Mouse (Mus musculus): Measurements from ENCODE around the gene Prkar1a. TPM values are rescaled to one million over a fixed set of nuclear protein-coding genes. Genes with fewer than 3 reads are reported as not detected.
"Not testable (repeated sequence)": the region's sequence is repeated elsewhere in the genome, so short reads cannot be mapped to it uniquely, and the experiment has no call there.

The Prkar1a gene
- polyA plus RNA-seq, 1 experiment from 2014 or later, result 485 TPM

- Histone ChIP-seq H3K36me3 (ENCODE audit: control insufficient read depth, insufficient read depth) (peaks cover 26% of the 10 kb centered on the region), H3K9me3 (replicated peaks; ENCODE audit: control insufficient read depth, low read length) (no peaks in the 10 kb centered on the region), H3K4me2 (ENCODE audit: low read depth, low read length) (peak overlapping the region; percentile 80), H3K4me3 (ENCODE audit: low read length) (peak overlapping the region; percentile 93), H3K4me1 (ENCODE audit: control insufficient read depth, insufficient read depth, low read length) (peaks cover 49% of the 10 kb centered on the region), H3K27ac (ENCODE audit: low read length) (peak overlapping the region; percentile 96), H3K27me3 (ENCODE audit: control insufficient read depth, insufficient read depth, low read length) (no peaks in the 10 kb centered on the region), H3K9ac (ENCODE audit: low read length) (peak overlapping the region; percentile 98)
- WGBS, result 10% methylated on average over 6 of the region's 6 CpGs
- ATAC-seq (replicated peaks; ENCODE audit: extremely low read depth, insufficient read depth, low FRiP score), result no peak
These were observed 3.3 kb downstream of the Prkar1a start for GRCm38 (mm10) chr11:109652505-109652904.

- peaks cover 49% of the 10 kb centered on the region for H3K4me1 ChIP-seq (ENCODE audit: control insufficient read depth, insufficient read depth, low read length)
These were observed 4.0 kb downstream of the Prkar1a start for GRCm38 (mm10) chr11:109653201-109653600.

GRCm38 (mm10) chr11:109654581-109654980, 5.4 kb downstream of the Prkar1a start:
- 80% methylated on average over 6 of the region's 6 CpGs for WGBS
- no peaks in the 10 kb centered on the region for H3K9me3 ChIP-seq (replicated peaks; ENCODE audit: control insufficient read depth, low read length)
- no peak overlapping the region for H3K4me3 ChIP-seq (ENCODE audit: low read length)
- no peak overlapping the region for H3K9ac ChIP-seq (ENCODE audit: low read length)
- no peak for ATAC-seq (replicated peaks; ENCODE audit: extremely low read depth, insufficient read depth, low FRiP score)
- no peak overlapping the region for H3K4me2 ChIP-seq (ENCODE audit: low read depth, low read length)
- H3K4me1 ChIP-seq (ENCODE audit: control insufficient read depth, insufficient read depth, low read length), result peaks cover 36% of the 10 kb centered on the region
- H3K27ac ChIP-seq (ENCODE audit: low read length), result no peak overlapping the region
- no peaks in the 10 kb centered on the region for H3K27me3 ChIP-seq (ENCODE audit: control insufficient read depth, insufficient read depth, low read length)
- peaks cover 26% of the 10 kb centered on the region for H3K36me3 ChIP-seq (ENCODE audit: control insufficient read depth, insufficient read depth)

More at GRCm38 (mm10) chr11:109653201-109653600, 4.0 kb downstream of the Prkar1a start:
- ATAC-seq (replicated peaks; ENCODE audit: extremely low read depth, insufficient read depth, low FRiP score), result no peak
- peak overlapping the region; percentile 80 for H3K4me2 ChIP-seq (ENCODE audit: low read depth, low read length)
- 36% methylated on average over 8 of the region's 8 CpGs for WGBS
- peaks cover 26% of the 10 kb centered on the region for H3K36me3 ChIP-seq (ENCODE audit: control insufficient read depth, insufficient read depth)
- peak overlapping the region; percentile 24 for H3K27ac ChIP-seq (ENCODE audit: low read length)
- no peaks in the 10 kb centered on the region for H3K27me3 ChIP-seq (ENCODE audit: control insufficient read depth, insufficient read depth, low read length)
- peak overlapping the region; percentile 98 for H3K9ac ChIP-seq (ENCODE audit: low read length)
- H3K9me3 ChIP-seq (replicated peaks; ENCODE audit: control insufficient read depth, low read length), result no peaks in the 10 kb centered on the region
- peak overlapping the region; percentile 93 for H3K4me3 ChIP-seq (ENCODE audit: low read length)

GRCm38 (mm10) chr11:109656232-109656631, 7.0 kb downstream of the Prkar1a start:
- H3K4me2 ChIP-seq (ENCODE audit: low read depth, low read length), result no peak overlapping the region
- no peaks in the 10 kb centered on the region for H3K9me3 ChIP-seq (replicated peaks; ENCODE audit: control insufficient read depth, low read length)
- ATAC-seq (replicated peaks; ENCODE audit: extremely low read depth, insufficient read depth, low FRiP score), result no peak
- no peak overlapping the region for H3K9ac ChIP-seq (ENCODE audit: low read length)
- H3K27me3 ChIP-seq (ENCODE audit: control insufficient read depth, insufficient read depth, low read length), result no peaks in the 10 kb centered on the region
- peaks cover 41% of the 10 kb centered on the region for H3K36me3 ChIP-seq (ENCODE audit: control insufficient read depth, insufficient read depth)
- H3K4me1 ChIP-seq (ENCODE audit: control insufficient read depth, insufficient read depth, low read length), result peaks cover 30% of the 10 kb centered on the region
- 78% methylated on average over 7 of the region's 7 CpGs for WGBS
- H3K4me3 ChIP-seq (ENCODE audit: low read length), result no peak overlapping the region
- no peak overlapping the region for H3K27ac ChIP-seq (ENCODE audit: low read length)

GRCm38 (mm10) chr11:109660526-109660925, 11.3 kb downstream of the Prkar1a start:
- not testable (repeated sequence) for H3K27me3 ChIP-seq (ENCODE audit: control insufficient read depth, insufficient read depth, low read length); ATAC-seq (replicated peaks; ENCODE audit: extremely low read depth, insufficient read depth, low FRiP score); H3K4me3 ChIP-seq (ENCODE audit: low read length); H3K9ac ChIP-seq (ENCODE audit: low read length); H3K4me2 ChIP-seq (ENCODE audit: low read depth, low read length); H3K9me3 ChIP-seq (replicated peaks; ENCODE audit: control insufficient read depth, low read length); H3K4me1 ChIP-seq (ENCODE audit: control insufficient read depth, insufficient read depth, low read length); H3K27ac ChIP-seq (ENCODE audit: low read length)
- WGBS, result 85% methylated on average over 8 of the region's 8 CpGs
- peaks cover 66% of the 10 kb centered on the region for H3K36me3 ChIP-seq (ENCODE audit: control insufficient read depth, insufficient read depth)

GRCm38 (mm10) chr11:109664293-109664692, 15.1 kb downstream of the Prkar1a start:
- Histone ChIP-seq H3K9ac (ENCODE audit: low read length) (no peak overlapping the region), H3K36me3 (ENCODE audit: control insufficient read depth, insufficient read depth) (peaks cover 85% of the 10 kb centered on the region), H3K4me3 (ENCODE audit: low read length) (no peak overlapping the region), H3K9me3 (replicated peaks; ENCODE audit: control insufficient read depth, low read length) (no peaks in the 10 kb centered on the region), H3K4me1 (ENCODE audit: control insufficient read depth, insufficient read depth, low read length) (no peaks in the 10 kb centered on the region), H3K4me2 (ENCODE audit: low read depth, low read length) (no peak overlapping the region), H3K27me3 (ENCODE audit: control insufficient read depth, insufficient read depth, low read length) (no peaks in the 10 kb centered on the region), H3K27ac (ENCODE audit: low read length) (no peak overlapping the region)
- 82% methylated on average over 13 of the region's 13 CpGs for whole genome bisulfite sequencing
- no peak for ATAC-seq (replicated peaks; ENCODE audit: extremely low read depth, insufficient read depth, low FRiP score)

- 0 out of 2 replicates have a peak, but pooled peaks cover 3% of the 10 kb centered on the region for H3K4me1 ChIP-seq (ENCODE audit: control insufficient read depth, insufficient read depth, low read length)
- no peaks in the 10 kb centered on the region for H3K9me3 ChIP-seq (replicated peaks; ENCODE audit: control insufficient read depth, low read length)
- H3K27me3 ChIP-seq (ENCODE audit: control insufficient read depth, insufficient read depth, low read length), result no peaks in the 10 kb centered on the region
- peaks cover 85% of the 10 kb centered on the region for H3K36me3 ChIP-seq (ENCODE audit: control insufficient read depth, insufficient read depth)
- H3K4me3 ChIP-seq (ENCODE audit: low read length), result no peak overlapping the region
- no peak overlapping the region for H3K27ac ChIP-seq (ENCODE audit: low read length)
- 85% methylated on average over 6 of the region's 6 CpGs for WGBS
- H3K4me2 ChIP-seq (ENCODE audit: low read depth, low read length), result no peak overlapping the region
- no peak for ATAC-seq (replicated peaks; ENCODE audit: extremely low read depth, insufficient read depth, low FRiP score)
- no peak overlapping the region for H3K9ac ChIP-seq (ENCODE audit: low read length)
These were observed 16.2 kb downstream of the Prkar1a start for GRCm38 (mm10) chr11:109665424-109665823.

GRCm38 (mm10) chr11:109666411-109666810, 17.2 kb downstream of the Prkar1a start:
- Histone ChIP-seq H3K36me3 (ENCODE audit: control insufficient read depth, insufficient read depth) (peaks cover 80% of the 10 kb centered on the region), H3K27ac (ENCODE audit: low read length) (no peak overlapping the region), H3K9ac (ENCODE audit: low read length) (no peak overlapping the region), H3K9me3 (replicated peaks; ENCODE audit: control insufficient read depth, low read length) (no peaks in the 10 kb centered on the region), H3K4me3 (ENCODE audit: low read length) (no peak overlapping the region), H3K27me3 (ENCODE audit: control insufficient read depth, insufficient read depth, low read length) (no peaks in the 10 kb centered on the region), H3K4me2 (ENCODE audit: low read depth, low read length) (no peak overlapping the region), H3K4me1 (ENCODE audit: control insufficient read depth, insufficient read depth, low read length) (peaks cover 6% of the 10 kb centered on the region; the same call in 1 of the 2 replicates)
- no peak for ATAC-seq (replicated peaks; ENCODE audit: extremely low read depth, insufficient read depth, low FRiP score)
- 92% methylated on average over 13 of the region's 13 CpGs for WGBS

GRCm38 (mm10) chr11:109667371-109667770, 18.2 kb downstream of the Prkar1a start:
- ATAC-seq (replicated peaks; ENCODE audit: extremely low read depth, insufficient read depth, low FRiP score), result no peak
- 88% methylated on average over 19 of the region's 19 CpGs for WGBS
- Histone ChIP-seq H3K4me1 (ENCODE audit: control insufficient read depth, insufficient read depth, low read length) (peaks cover 6% of the 10 kb centered on the region; the same call in 1 of the 2 replicates), H3K9ac (ENCODE audit: low read length) (no peak overlapping the region), H3K9me3 (replicated peaks; ENCODE audit: control insufficient read depth, low read length) (no peaks in the 10 kb centered on the region), H3K4me2 (ENCODE audit: low read depth, low read length) (no peak overlapping the region), H3K4me3 (ENCODE audit: low read length) (no peak overlapping the region), H3K27me3 (ENCODE audit: control insufficient read depth, insufficient read depth, low read length) (no peaks in the 10 kb centered on the region), H3K27ac (ENCODE audit: low read length) (no peak overlapping the region), H3K36me3 (ENCODE audit: control insufficient read depth, insufficient read depth) (peaks cover 73% of the 10 kb centered on the region)
